Mouse (Mus musculus) splenic B cell, adult 2 months (primary cell): ENCODE measurements around the gene Mrps34.

Source experiments
- DNase-seq: peaks from one replicate; pipeline ENCODE4 v3.0.0-alpha.2; 2011; ENCODE audit warnings: low read depth, low spot score
- H3K27me3 ChIP-seq: 2 replicates; pipeline ENCODE4 v1.6.1; 2012; ENCODE audit warnings: mild to moderate bottlenecking, low read length, moderate library complexity, mixed read lengths; ENCODE audit not compliant: control insufficient read depth, poor library complexity, insufficient read depth, severe bottlenecking
- H3K36me3 ChIP-seq: 2 replicates; pipeline ENCODE4 v1.6.1; 2012; ENCODE audit warnings: mild to moderate bottlenecking, low read length, moderate library complexity, mixed read lengths; ENCODE audit not compliant: control insufficient read depth, poor library complexity, insufficient read depth, severe bottlenecking

Gene Mrps34

GRCm38 (mm10) chr17:24888862-24889261 lies 6.1 kb upstream of the Mrps34 start:
- H3K36me3 ChIP-seq, result peaks cover 2% of the 10 kb centered on the region
- no peak for DNase-seq
- H3K27me3 ChIP-seq, result no peaks in the 10 kb centered on the region

- no peak for DNase-seq
- H3K27me3 ChIP-seq, result no peaks in the 10 kb centered on the region
- peaks cover 2% of the 10 kb centered on the region for H3K36me3 ChIP-seq
These were observed 4.5 kb upstream of the Mrps34 start for GRCm38 (mm10) chr17:24890151-24891092.

GRCm38 (mm10) chr17:24891321-24891720 lies 3.6 kb upstream of the Mrps34 start:
- no peak for DNase-seq
- Histone ChIP-seq H3K36me3 (peaks cover 2% of the 10 kb centered on the region), H3K27me3 (no peaks in the 10 kb centered on the region)

- DNase-seq, result no peak
- Histone ChIP-seq H3K27me3 (no peaks in the 10 kb centered on the region), H3K36me3 (peaks cover 2% of the 10 kb centered on the region)
These were observed 2.1 kb upstream of the Mrps34 start for GRCm38 (mm10) chr17:24892785-24893184.

- DNase-seq, result no peak
- Histone ChIP-seq H3K36me3 (peaks cover 2% of the 10 kb centered on the region), H3K27me3 (no peaks in the 10 kb centered on the region)
These were observed 1.6 kb upstream of the Mrps34 start for GRCm38 (mm10) chr17:24893276-24893675.

- H3K36me3 ChIP-seq, result peaks cover 2% of the 10 kb centered on the region
- no peak for DNase-seq
- H3K27me3 ChIP-seq, result no peaks in the 10 kb centered on the region
These were observed 588 bp upstream of the Mrps34 start for GRCm38 (mm10) chr17:24894061-24894994.

- no peak for DNase-seq
- Histone ChIP-seq H3K27me3 (no peaks in the 10 kb centered on the region), H3K36me3 (peaks cover 2% of the 10 kb centered on the region)
These were observed 790 bp downstream of the Mrps34 start for GRCm38 (mm10) chr17:24895571-24896240.

- Histone ChIP-seq H3K36me3 (peaks cover 2% of the 10 kb centered on the region; the same call in 1 of the 2 replicates), H3K27me3 (no peaks in the 10 kb centered on the region)
- peak; percentile 69 for DNase-seq
These were observed 1.5 kb downstream of the Mrps34 start, which contains the start of gene Nme3 for GRCm38 (mm10) chr17:24896241-24896992. Gene Nme3 (plus strand): TSS chr17:24896500.

GRCm38 (mm10) chr17:24896993-24897269 lies 2.0 kb downstream of the Mrps34 start:
- peaks cover 2% of the 10 kb centered on the region; the same call in 1 of the 2 replicates for H3K36me3 ChIP-seq
- no peaks in the 10 kb centered on the region for H3K27me3 ChIP-seq
- DNase-seq, result no peak

GRCm38 (mm10) chr17:24897600-24897999 lies 2.7 kb downstream of the Mrps34 start:
- H3K36me3 ChIP-seq, result peaks cover 2% of the 10 kb centered on the region; the same call in 1 of the 2 replicates
- no peak for DNase-seq
- H3K27me3 ChIP-seq, result no peaks in the 10 kb centered on the region

GRCm38 (mm10) chr17:24898041-24898854 lies 3.3 kb downstream of the Mrps34 start:
- Histone ChIP-seq H3K27me3 (no peaks in the 10 kb centered on the region), H3K36me3 (peaks cover 4% of the 10 kb centered on the region; the same call in 1 of the 2 replicates)
- no peak for DNase-seq

- peaks cover 1% of the 10 kb centered on the region for H3K36me3 ChIP-seq
- no peak for DNase-seq
- no peaks in the 10 kb centered on the region for H3K27me3 ChIP-seq
These were observed 4.2 kb downstream of the Mrps34 start for GRCm38 (mm10) chr17:24899153-24899552.

GRCm38 (mm10) chr17:24900014-24900413 lies 5.1 kb downstream of the Mrps34 start:
- H3K36me3 ChIP-seq, result peaks cover 5% of the 10 kb centered on the region
- no peaks in the 10 kb centered on the region for H3K27me3 ChIP-seq
- no peak for DNase-seq
